Mouse (Mus musculus) gastrocnemius, postnatal 25 days (tissue): ENCODE measurements around the gene Ttc19. TPM values are rescaled to one million over a fixed set of nuclear protein-coding genes. Genes with fewer than 3 reads are reported as not detected.
"Not testable (repeated sequence)": the region's sequence is repeated elsewhere in the genome, so short reads cannot be mapped to it uniquely, and the experiment has no call there.

Source experiments
- DNase-seq: peaks from one replicate; pipeline ENCODE4 v3.0.0; 2022
- total RNA-seq, 2 experiments: library from RNA; stranded (reverse); gene quantifications; 1 replicate in 1 of 2; 2 replicates in 1 of 2; pipeline ENCODE4 v1.2.3; 2021

The Ttc19 gene
- total RNA-seq, 2 experiments from 2014 or later, result 28.5 to 39.9 TPM

DNA sequence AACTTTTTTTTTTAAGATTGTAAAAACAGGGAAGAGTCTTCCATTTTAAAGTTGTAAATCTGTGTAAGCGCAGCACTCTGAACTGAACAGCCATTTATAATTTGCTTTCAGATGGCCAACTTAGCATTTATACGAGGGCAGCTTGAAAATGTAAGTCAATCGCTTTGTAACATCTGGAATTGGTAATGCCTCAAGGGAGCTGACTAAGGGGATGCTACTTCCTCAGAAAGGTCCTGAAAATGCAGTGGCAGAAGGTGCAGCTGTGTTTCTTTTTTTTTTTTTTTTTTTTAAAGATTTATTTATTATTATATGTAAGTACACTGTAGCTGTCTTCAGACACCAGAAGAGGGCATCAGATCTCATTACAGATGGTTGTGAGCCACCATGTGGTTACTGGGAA, 2.7 kb downstream of the Ttc19 start:
- DNase-seq, result not testable (repeated sequence)

DNA sequence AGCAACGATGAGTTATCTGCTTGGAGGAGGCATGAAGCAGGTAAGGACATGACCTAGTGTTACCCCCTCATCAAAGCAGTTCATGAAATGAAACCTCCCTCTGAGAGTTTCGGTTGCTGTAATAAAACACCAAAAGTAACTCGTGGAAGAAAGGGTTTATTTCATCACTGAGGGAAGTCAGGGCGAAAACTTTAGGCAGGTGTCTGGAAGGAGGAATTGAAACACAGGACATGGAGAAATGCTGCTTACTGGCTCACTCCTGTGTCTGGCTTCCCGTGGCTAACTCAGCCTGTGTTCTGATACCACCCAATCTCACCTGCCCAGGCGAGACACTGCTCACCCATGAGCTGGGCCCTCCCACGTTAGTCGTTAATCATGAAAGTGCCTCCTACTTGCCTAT, 3.7 kb downstream of the Ttc19 start:
- DNase-seq, result no peak

DNA sequence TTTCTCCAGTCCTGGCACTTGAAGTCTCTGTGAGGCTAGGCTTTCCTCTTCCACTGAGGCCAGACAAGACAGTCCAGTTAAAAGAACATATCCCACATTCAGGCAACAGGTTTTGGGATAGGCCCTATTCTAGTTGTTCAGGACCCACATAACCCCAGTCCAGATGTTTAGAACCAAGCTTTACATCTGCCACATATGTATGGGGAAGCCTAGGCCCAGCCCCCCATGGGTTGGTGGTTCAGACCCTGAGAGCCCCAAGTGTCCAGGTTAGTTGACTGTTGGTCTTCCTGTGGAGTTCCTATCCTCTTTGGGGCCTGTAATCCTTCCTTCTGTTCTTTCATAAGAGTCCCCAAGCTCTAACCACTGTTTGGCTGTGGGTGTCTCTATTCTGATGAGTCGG, 6.4 kb downstream of the Ttc19 start:
- DNase-seq, result no peak

DNA sequence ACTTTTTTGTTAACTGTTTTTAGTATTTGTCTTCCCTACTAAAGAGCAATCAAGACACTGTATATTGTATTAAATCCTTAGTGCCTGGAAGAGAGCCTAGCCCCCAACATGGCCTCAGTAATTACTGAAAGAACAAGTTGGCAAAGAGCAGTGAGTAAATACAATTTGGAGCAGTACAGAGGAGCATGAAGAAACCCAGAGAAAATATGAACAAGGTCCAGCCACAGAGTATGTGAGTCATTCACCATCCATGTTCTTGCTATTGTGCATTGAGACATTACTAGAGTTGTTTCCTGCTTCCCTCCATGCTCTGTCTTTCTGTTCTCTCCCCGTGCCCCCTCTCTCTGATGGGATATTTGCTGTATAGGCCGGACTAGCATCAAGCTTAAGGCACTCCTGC, 12.8 kb downstream of the Ttc19 start:
- no peak for DNase-seq

DNA sequence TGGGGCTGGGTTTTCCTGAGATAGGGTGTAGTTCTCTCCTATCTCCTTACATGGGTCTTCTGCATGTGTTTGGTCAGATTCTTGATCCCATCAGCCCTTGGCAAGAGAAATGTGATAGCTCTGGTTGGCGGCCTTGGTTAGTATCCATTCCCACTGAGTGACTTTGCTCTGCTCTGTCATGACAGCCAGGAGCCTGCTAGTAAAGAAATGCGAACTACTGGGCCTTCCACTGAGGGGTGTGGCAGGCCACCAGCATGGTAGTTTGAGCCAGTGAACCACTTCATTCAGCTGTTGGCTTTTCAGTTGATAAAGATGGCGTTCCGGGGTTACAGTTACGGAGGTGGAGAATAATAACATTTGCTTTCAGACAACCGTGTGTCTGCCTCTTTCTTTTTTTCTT, 17.6 kb downstream of the Ttc19 start:
- DNase-seq, result no peak

DNA sequence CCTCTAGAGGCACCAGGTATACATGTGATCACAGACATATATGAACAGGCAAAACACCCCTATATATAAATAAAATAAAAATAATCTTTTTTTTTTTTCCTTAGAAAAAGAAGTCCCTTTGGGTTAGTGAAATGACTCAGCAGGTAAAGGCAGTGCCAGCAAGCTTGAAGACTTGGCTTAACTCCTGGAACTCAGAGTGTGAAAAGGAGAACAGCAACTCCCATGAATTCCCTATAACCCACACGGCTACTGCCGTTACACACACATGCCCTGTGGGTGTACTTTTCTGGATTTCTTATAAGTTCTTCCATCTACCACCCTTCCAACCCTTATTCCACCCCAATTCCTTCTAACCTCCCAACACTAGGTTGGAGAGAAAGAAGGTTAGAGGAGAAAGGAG, 24.6 kb downstream of the Ttc19 start:
- no peak for DNase-seq

DNA sequence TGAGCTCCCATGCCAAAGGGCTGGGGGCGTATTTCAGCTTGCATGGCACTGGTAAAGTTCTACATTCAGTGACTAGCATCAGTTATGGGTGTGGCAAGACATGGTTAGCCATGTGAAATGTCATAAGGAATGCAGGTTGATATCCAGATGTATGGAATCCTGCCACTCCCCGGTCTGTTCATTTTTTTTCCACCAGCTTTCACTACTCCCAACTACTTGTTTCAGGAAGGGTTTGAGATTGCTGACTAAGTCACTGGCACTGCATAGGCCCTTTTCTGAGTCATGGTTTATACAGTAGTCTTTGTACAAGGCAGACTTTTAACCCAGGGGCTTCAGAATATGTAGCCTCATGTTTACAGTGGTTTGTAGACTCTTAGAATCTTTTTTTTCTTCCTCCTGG, 28.0 kb downstream of the Ttc19 start:
- DNase-seq, result no peak

DNA sequence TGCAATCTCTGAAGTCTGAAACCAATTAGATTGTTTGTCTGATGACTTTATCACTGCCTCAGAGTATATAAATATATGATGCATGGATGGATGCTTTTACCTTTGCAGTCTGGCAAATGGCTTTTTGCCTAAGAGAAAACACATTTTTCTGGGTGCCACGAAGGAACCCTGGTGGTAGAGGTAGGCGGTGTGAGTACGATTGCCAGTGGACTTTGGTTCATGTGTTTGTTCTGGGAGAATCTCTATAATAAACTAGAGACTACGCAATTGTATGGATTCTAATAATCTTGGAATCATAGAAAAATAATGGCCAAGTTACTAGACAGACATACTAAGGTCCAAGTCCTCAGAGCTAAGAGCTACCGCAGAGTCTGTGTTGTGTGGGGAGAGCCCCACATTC, 33.7 kb downstream of the Ttc19 start:
- DNase-seq, result no peak

DNA sequence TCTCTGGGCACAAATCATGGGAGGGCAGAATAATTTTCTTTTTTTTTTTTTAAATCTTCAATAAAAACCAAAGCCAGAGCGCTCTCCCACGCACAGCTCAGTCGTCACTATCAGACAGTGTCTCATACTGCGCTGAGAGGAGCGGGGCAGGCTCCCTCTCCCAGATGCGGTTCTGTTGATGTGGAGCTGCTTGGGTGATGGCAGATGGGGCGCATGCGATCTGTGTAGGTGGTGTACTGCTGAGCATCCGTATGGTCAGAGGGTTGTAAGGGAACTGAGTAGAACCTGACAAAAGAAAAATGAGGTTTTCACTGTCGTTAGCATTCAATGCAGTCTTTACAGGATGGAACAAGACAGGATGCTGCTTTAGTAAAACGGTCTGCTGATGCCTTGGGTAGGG, 36.5 kb downstream of the Ttc19 start:
- DNase-seq, result no peak

DNA sequence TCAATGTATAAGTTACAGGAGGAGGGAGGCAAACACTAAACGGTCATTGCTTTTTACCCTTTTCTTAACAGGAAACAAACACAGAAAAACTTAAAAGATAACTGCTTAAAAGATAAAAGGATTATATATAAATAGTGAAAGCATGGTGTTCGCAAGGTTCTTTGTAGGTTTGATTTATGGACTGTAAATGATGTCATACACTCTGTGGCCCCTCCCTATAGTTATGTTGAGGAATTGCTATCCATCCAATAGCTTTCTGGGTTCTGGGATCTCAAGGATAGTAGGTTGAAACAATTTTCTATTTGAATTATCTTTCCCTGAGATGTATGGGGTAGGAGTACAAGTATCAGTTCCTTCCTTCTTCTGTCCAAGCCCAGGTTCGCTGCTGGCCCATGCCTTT, 38.8 kb downstream of the Ttc19 start:
- DNase-seq, result no peak

DNA sequence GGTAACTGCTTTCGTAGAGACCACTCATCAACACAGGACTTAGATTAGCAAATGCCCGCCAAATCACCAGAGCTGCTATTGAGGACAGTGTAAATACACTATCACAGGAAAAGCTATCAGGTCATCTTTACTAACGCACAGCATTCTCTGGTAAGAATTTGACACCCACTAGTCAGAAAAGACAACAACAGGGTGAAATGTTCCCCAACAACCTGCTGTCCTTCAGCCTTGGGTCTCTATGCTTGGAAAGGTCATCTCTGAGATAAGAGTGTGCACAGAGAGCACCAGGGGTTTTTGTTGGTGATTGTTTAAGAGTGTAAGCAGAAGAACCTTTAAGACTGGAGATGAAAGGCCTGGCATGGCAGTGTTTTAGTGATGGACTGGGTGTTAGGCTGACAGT, 42.4 kb downstream of the Ttc19 start:
- DNase-seq, result no peak

DNA sequence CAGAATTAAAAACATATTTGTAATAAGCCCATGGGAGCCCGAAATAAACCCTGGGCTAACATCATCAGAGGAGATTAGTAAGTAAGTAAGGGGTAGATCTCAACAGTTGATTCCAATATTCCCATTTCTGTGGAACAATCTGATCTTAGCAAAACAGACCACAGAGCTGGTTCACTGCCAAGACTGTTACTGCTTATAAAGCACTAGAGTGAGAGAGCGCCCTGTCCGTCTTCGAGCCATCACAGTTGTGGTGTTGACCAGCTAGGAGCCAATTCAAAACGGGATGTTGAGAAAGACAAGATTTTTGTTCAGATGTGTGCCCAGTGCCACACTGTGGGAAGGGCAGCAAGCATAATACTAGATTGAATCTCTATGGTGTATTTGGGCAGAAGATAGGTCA, 49.9 kb downstream of the Ttc19 start:
- no peak for DNase-seq

DNA sequence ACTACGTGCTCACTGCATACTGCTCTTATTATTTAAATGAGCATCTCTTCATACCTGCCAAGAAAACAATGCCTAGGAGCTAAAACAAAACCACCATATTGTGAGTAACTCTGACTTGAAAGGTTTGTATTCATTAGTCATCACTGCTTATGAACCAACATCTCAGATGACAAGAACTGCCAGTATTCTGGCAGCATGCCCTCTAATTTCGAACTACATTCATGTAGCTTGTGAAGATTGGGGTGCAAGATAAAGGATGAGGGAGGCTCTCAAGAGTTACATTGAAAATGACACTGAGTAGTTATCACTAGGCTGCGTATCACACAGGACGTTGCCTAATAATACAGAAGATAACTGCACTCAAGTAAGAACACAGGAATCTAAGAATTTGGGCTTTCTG, 51.0 kb downstream of the Ttc19 start:
- DNase-seq, result no peak

DNA sequence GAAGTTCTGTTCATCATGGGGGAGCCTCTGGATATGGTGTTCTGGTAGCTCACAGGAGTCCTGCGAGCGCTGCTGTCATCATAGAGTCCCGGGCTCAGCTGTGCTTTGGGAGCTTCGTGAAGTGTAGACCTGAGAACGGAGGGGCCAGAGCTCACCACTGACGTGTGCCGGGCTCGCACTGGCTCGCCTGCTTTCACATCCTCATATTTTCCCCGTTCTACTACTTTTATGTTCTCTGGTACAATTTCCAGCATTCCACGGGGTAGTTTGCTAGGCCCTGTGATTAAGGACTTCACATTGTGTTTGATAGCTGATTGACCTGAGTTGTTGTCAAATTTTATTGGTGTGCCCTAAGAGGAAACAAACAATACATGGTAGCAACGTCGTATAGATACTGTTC, 61.7 kb downstream of the Ttc19 start:
- no peak for DNase-seq

DNA sequence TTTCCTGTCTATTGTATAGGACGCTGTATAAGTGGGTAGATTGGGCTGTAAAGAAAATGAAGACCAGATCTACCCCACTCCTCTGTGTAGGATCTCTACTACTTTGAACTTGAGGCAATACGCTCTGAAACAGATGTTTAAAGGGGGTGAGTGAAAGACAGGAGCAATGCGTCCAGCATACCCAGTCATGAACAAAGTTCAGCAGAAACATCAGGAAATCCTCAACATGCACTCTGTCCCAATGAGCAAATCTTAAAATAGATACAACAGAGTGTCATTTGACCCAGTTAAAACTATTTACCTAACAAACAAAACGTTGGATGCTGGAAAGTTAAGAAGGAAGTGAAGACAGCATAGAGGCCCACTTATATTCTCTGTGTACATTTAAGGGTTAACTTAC, 70.7 kb downstream of the Ttc19 start:
- no peak for DNase-seq

DNA sequence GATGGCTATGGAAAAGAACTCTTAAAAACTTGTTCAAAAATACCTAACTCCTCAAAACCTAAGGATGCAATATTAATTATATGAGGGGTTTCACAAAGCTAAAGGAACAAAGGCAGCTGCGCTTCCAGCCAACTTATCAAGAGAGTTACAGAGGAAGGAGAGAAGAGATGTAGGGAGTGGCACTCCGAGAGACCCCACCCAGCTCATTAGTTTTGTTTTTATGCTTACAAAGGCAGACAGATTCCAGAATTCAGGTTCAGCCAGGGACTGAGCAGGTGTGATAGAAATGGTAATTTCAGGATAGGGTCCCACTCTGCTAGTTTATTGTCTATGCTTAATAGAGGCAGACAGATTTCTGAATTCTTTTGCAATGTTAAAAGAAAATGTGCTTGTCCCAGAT, 73.9 kb downstream of the Ttc19 start:
- no peak for DNase-seq

DNA sequence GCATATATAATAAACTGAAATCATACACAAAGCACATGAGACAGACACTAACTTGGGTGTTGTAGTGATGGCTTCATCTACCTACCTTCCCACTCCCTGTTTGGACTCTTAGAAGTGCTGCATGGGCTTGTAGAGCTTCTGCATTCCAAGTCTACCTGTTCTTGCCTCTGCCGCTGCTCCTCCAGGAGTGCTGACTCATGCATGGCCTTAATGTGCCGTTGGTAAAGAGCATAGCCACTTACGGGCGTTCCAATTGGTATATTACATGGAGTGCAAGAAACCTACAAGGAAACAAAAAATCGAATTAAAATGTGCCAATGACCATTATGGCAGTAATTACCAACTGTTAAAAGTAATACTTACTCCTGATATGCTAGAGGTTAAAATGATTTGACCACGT, 85.6 kb downstream of the Ttc19 start:
- no peak for DNase-seq

DNA sequence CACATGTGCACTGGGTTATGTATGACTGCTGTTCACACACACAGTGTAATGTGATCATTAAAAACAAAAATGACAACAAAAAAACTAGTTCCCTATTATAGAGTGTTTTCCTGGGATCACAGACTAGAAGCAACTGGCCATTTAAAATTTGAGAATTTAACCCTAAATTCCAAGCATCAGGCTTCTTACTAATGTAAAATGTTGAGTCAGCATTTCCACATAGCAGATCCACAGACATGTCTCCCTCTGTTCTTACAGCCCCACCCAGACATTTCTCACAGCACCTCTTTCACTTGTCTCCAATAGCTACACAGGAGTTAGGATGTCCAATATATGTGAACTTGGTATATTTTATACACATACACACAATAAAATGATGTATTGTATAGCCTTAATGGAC, 88.7 kb downstream of the Ttc19 start:
- no peak for DNase-seq

DNA sequence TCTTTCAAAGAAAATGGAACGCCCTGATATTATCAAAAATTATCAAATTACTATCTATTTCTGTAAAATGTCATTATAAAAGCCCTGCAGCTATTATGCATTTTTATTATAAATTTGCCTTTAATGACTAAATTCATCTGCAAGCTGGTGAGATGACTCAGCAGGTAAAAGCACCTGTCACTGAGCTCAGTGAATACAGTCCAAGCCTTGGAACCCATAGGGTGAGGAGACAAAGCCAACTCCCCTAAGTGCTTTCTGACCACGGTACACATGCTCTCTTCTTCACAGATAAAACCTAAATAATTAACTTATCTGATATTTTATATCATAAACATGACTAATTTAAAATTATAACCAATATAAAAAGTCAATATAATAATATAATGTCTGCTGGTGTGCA, 90.5 kb downstream of the Ttc19 start:
- DNase-seq, result no peak

DNA sequence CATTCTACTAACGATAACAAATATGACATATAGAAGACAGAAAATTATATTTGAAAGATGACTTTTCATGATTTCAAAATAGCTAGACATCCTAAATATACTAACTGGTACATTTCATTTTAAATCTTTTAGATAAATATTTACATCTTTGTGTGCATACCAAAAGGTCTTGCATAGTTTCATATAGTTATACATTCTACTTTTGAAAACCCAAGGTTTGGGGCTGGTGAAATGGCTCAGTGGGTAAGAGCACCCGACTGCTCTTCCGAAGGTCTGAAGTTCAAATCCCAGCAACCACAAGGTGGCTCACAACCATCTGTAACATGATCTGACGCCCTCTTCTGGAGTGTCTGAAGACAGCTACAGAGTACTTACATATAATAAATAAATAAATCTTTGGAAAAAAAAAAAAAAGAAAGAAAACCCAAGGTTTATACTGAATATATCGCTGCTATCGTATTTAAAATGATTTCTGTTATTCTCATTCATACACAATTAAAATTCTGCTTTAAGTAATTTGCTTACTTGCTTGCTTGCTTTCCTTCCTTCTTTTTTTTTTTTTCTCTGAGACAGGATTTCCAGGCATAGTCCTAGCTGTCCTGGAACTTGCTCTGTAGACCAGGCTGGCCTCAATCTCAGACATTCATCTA, 96.1 kb downstream of the Ttc19 start:
- DNase-seq, result not testable (repeated sequence)

Other genes starting within 250 kb of the Ttc19 start
- gene Adora2b, start 32.5 kb upstream of the Ttc19 start, total RNA-seq, result under 1 TPM; 0.49 to 0.94 TPM
- 10 to 100 TPM; 26.7 to 29.2 TPM for gene Zswim7, start 98 bp upstream of the Ttc19 start, total RNA-seq
- 1 to 10 TPM; 1.4 to 1.8 TPM for gene Pigl, start 177.0 kb downstream of the Ttc19 start, total RNA-seq
- 100 to 1,000 TPM; 114 to 115 TPM for gene Ncor1, start 177.1 kb downstream of the Ttc19 start, total RNA-seq